In the genomic region with DNA sequence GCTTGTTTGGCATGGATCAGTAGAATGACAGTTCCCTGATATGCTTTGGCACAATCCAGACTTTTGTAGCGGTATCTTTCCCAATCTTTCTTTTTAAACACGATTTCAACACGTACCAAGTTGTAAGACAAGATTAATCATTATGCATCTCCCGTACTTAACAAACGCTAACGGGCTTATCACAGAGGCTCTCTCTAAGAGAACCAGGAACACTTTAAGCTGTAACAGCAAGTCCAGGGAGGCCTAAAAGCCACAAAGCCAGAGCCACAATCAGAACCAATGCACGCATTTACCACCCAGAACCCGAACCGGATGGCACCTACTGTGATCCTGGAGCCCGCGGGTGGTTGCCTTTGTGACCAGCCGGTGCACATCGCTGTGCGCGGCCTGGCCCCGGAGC, we compare ENCODE assay signal across 8 mouse cellular contexts. TPM values are rescaled to one million over a fixed set of nuclear protein-coding genes. Genes with fewer than 3 reads are reported as not detected.
A peak's percentile ranks its signal among the peaks of the same experiment; 100 is the strongest.
DNase-seq lines count a peak whose midpoint lies in the region; ATAC-seq and TF ChIP-seq lines count a peak whose summit lies in the region.

No protein-coding gene starts in this region.

- WGBS in limb, embryonic 14.5 days: 16% methylated on average over 16 of the region's 16 CpGs
- 11% methylated on average over 16 of the region's 16 CpGs for WGBS in stomach, postnatal 0 days

- no peak for TF ChIP-seq POLR2A in limb, embryonic 14.5 days (IDR thresholded peaks at IDR 0.05; ENCODE audit: borderline replicate concordance, extremely low read depth, insufficient read depth, insufficient read length)

- H3K27me3 ChIP-seq in limb, embryonic 14.5 days (ENCODE audit: control insufficient read depth, insufficient read depth, low read length): no peaks in the 10 kb centered on the region
- no peaks in the 10 kb centered on the region for H3K27me3 ChIP-seq in stomach, postnatal 0 days (ENCODE audit: control insufficient read depth, insufficient read depth, low read length)

- peak overlapping the region; percentile 45 for H3K4me3 ChIP-seq in limb, embryonic 14.5 days (replicated peaks; ENCODE audit: low read length)
- H3K4me3 ChIP-seq in stomach, postnatal 0 days (ENCODE audit: low read depth, low read length): peak overlapping the region; percentile 33

- 0 out of 2 replicates have a peak, but pooled peaks cover 2% of the 10 kb centered on the region for H3K9me3 ChIP-seq in limb, embryonic 14.5 days (ENCODE audit: control insufficient read depth, low read length)
- H3K9me3 ChIP-seq in stomach, postnatal 0 days (ENCODE audit: control insufficient read depth, low read length): no peaks in the 10 kb centered on the region

- H3K36me3 ChIP-seq in limb, embryonic 14.5 days (ENCODE audit: control insufficient read depth, insufficient read depth, low read length): no peaks in the 10 kb centered on the region
- no peaks in the 10 kb centered on the region for H3K36me3 ChIP-seq in stomach, postnatal 0 days (ENCODE audit: control insufficient read depth, insufficient read depth, low read length)

- peak; percentile 32 to 44 for DNase-seq in cerebellum, postnatal 10 days
- DNase-seq in cerebellum, adult 8-10 months: no peak
- peak; percentile 23 for DNase-seq in retina, postnatal 1 day
- DNase-seq in retina, embryonic 14.5 days (ENCODE audit: low spot score): no peak
- no peak for DNase-seq in limb, embryonic 14.5 days (ENCODE audit: low spot score)
- DNase-seq in stomach, postnatal 0 days (ENCODE audit: low spot score): no peak
- DNase-seq in right cerebral cortex, postnatal 25 days: no peak
- no peak for DNase-seq in urinary bladder, postnatal 25 days (ENCODE audit: low spot score)

- no peak for TF ChIP-seq CTCF in stomach, postnatal 0 days (IDR thresholded peaks at IDR 0.05; ENCODE audit: low read depth)

- TF ChIP-seq EP300 in stomach, postnatal 0 days (optimal IDR thresholded peaks at IDR 0.05): no peak

- peaks cover 5% of the 10 kb centered on the region; the same call in 1 of the 2 replicates for H3K4me1 ChIP-seq in limb, embryonic 14.5 days (ENCODE audit: control insufficient read depth, insufficient read depth, low read length)
- no peaks in the 10 kb centered on the region for H3K4me1 ChIP-seq in stomach, postnatal 0 days (replicated peaks; ENCODE audit: control insufficient read depth, insufficient read depth)

- H3K9ac ChIP-seq in limb, embryonic 14.5 days (ENCODE audit: low read depth, low read length, severe bottlenecking): peak overlapping the region; percentile 50; the same call in 1 of the 2 replicates
- no peak overlapping the region for H3K9ac ChIP-seq in stomach, postnatal 0 days (ENCODE audit: low read length)

- H3K4me2 ChIP-seq in limb, embryonic 14.5 days (replicated peaks; ENCODE audit: low read depth, low read length, severe bottlenecking): peak overlapping the region; percentile 82
- peak overlapping the region; percentile 62 for H3K4me2 ChIP-seq in stomach, postnatal 0 days (replicated peaks; ENCODE audit: low read depth)

- ATAC-seq in limb, embryonic 14.5 days (ENCODE audit: low FRiP score, low read depth): no peak
- ATAC-seq in stomach, postnatal 0 days (ENCODE audit: low FRiP score, low TSS enrichment): no peak

- H3K27ac ChIP-seq in limb, embryonic 14.5 days (replicated peaks; ENCODE audit: low read depth, low read length): no peak overlapping the region
- H3K27ac ChIP-seq in stomach, postnatal 0 days (replicated peaks): no peak overlapping the region

RNA-seq across cellular contexts. Expression of gene Acot3, which starts 1.2 kb away (rescaled TPM):
- 0.01 and 0.04 TPM in 2 replicates for polyA plus RNA-seq in limb, embryonic 14.5 days (2012; rRNA removed)
- not detected in 2 replicates for polyA plus RNA-seq in limb, embryonic 14.5 days (2014; fragmentation: Nextera tagmentation; extraction: Ambion mirVana)
- 0.30 and 0.53 TPM in 2 replicates for polyA plus RNA-seq in stomach, postnatal 0 days (2015; fragmentation: Nextera tagmentation; extraction: Ambion mirVana)

RNA-seq across cellular contexts. Expression of gene Gm49366, which starts 14.4 kb away (rescaled TPM):
- not detected in 2 replicates for polyA plus RNA-seq in limb, embryonic 14.5 days (2012; rRNA removed)
- not detected in 2 replicates for polyA plus RNA-seq in limb, embryonic 14.5 days (2014; fragmentation: Nextera tagmentation; extraction: Ambion mirVana)
- polyA plus RNA-seq in stomach, postnatal 0 days (2015; fragmentation: Nextera tagmentation; extraction: Ambion mirVana): not detected in 2 replicates

RNA-seq across cellular contexts. Expression of gene Acot4, which starts 15.0 kb away (rescaled TPM):
- 0.23 TPM in 2 replicates for polyA plus RNA-seq in limb, embryonic 14.5 days (2012; rRNA removed)
- 0.11 and 0.41 TPM in 2 replicates for polyA plus RNA-seq in limb, embryonic 14.5 days (2014; fragmentation: Nextera tagmentation; extraction: Ambion mirVana)
- 1.2 and 1.3 TPM in 2 replicates for polyA plus RNA-seq in stomach, postnatal 0 days (2015; fragmentation: Nextera tagmentation; extraction: Ambion mirVana)

RNA-seq across cellular contexts. Expression of gene Acot5, which starts 16.0 kb away (rescaled TPM):
- polyA plus RNA-seq in limb, embryonic 14.5 days (2012; rRNA removed): 0.10 and 0.13 TPM in 2 replicates
- not detected in 2 replicates for polyA plus RNA-seq in limb, embryonic 14.5 days (2014; fragmentation: Nextera tagmentation; extraction: Ambion mirVana)
- polyA plus RNA-seq in stomach, postnatal 0 days (2015; fragmentation: Nextera tagmentation; extraction: Ambion mirVana): 0.16 TPM in 2 replicates

RNA-seq across cellular contexts. Expression of gene Acot1, which starts 43.9 kb away (rescaled TPM):
- 27.8 and 30.7 TPM in 2 replicates for polyA plus RNA-seq in limb, embryonic 14.5 days (2012; rRNA removed)
- polyA plus RNA-seq in limb, embryonic 14.5 days (2014; fragmentation: Nextera tagmentation; extraction: Ambion mirVana): 54.2 and 56.5 TPM in 2 replicates
- polyA plus RNA-seq in stomach, postnatal 0 days (2015; fragmentation: Nextera tagmentation; extraction: Ambion mirVana): 135 and 144 TPM in 2 replicates

Comparison
In these comparisons a context has a peak if more than half of its experiments do, and no peak if none do; other contexts are left out.
1. DNase-seq: peak in cerebellum, postnatal 10 days (2 of 2) and retina, postnatal 1 day (single experiment); none in cerebellum, adult 8-10 months (single experiment), retina, embryonic 14.5 days (single experiment), limb, embryonic 14.5 days (single experiment), stomach, postnatal 0 days (single experiment), right cerebral cortex, postnatal 25 days (single experiment) and urinary bladder, postnatal 25 days (single experiment).